ENCODE assay signal across 17 mouse cellular contexts in the genomic region with DNA sequence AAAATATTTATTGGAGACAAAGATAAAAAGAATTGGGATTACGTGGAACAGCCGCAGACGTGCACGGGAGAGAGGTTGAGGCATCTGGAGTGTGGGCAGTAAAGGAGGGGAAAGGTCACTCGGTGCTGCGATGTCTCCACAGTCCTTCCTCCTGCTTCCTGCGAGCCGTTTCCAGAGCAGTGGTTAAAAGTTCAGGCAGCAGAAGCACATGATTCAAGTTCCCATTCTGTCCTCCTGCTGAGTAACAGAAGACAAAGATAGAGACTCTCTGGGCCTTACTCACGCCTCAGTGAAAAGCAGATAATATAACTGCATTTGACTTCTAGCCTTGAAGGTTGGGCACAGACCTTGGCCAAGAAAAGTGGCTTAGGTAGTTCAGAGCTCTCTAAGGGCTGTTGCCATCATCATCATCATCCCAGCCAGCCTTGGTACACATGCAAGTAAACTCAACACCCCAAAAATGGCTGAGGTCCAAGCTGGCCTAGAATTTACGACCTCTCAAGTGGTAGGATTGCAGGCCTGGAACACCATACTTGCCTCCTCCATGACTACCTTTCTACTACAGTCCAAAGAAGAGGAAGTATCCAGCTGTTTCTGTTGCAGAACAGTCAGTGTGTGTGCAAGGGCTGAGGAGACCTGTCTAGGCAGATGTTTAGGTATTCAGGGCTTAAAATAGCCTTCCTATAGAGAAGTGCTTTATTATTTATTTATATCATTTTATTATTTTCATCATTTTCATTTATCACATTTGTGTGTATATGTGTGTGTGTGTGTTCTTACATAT.
DNase-seq lines count a peak whose midpoint lies in the region; ATAC-seq lines count a peak whose summit lies in the region.
"Had no signal": no experiment of that assay in that cellular context is flagged by ENCODE, and none has a peak within 500 bp of the region (broad histone marks: within the 10 kb centered on the region; RNA-seq: fewer than 3 reads in every experiment).

No protein-coding gene starts in this region.

- no peak overlapping the region for H3K27ac ChIP-seq in intestine, embryonic 16.5 days (ENCODE audit: low read length)
- no peak overlapping the region for H3K27ac ChIP-seq in intestine, embryonic 15.5 days
- no peak overlapping the region for H3K27ac ChIP-seq in midbrain, embryonic 11.5 days (ENCODE audit: low read depth, low read length)
- no peak overlapping the region for H3K27ac ChIP-seq in midbrain, embryonic 13.5 days
- peak overlapping the region; percentile 23; the same call in 1 of the 2 replicates for H3K27ac ChIP-seq in limb, embryonic 13.5 days
- no peak overlapping the region for H3K27ac ChIP-seq in forebrain, embryonic 11.5 days (ENCODE audit: low read depth, low read length)
- H3K27ac ChIP-seq: gastrocnemius, adult 2 months; heart, adult 2 months; liver, embryonic 13.5 days; stomach, embryonic 15.5 days had no signal

- peak; percentile 36; the same call in 1 of the 2 replicates for ATAC-seq in intestine, embryonic 16.5 days
- no peak for ATAC-seq in intestine, embryonic 15.5 days
- ATAC-seq in midbrain, embryonic 11.5 days (ENCODE audit: low FRiP score) = no peak
- ATAC-seq in midbrain, embryonic 13.5 days = no peak
- no peak for ATAC-seq in limb, embryonic 13.5 days (ENCODE audit: low FRiP score, low read depth)
- ATAC-seq in forebrain, embryonic 11.5 days (replicated peaks; ENCODE audit: low FRiP score) = no peak
- ATAC-seq: forebrain, embryonic 16.5 days; inflammation-experienced regulatory T-cells, adult 6 months had no signal

- no peaks in the 10 kb centered on the region for H3K9me3 ChIP-seq in intestine, embryonic 16.5 days (ENCODE audit: control insufficient read depth, low read length)
- no peaks in the 10 kb centered on the region for H3K9me3 ChIP-seq in intestine, embryonic 15.5 days
- no peaks in the 10 kb centered on the region for H3K9me3 ChIP-seq in midbrain, embryonic 11.5 days (ENCODE audit: control insufficient read depth, low read length)
- H3K9me3 ChIP-seq in midbrain, embryonic 13.5 days = no peaks in the 10 kb centered on the region
- H3K9me3 ChIP-seq in limb, embryonic 13.5 days = no peaks in the 10 kb centered on the region
- H3K9me3 ChIP-seq in forebrain, embryonic 11.5 days (ENCODE audit: control insufficient read depth, low read length) = no peaks in the 10 kb centered on the region
- H3K9me3 ChIP-seq: liver, embryonic 13.5 days; stomach, embryonic 15.5 days had no signal

- 45% methylated on average over 10 of the region's 10 CpGs for WGBS in intestine, embryonic 16.5 days
- WGBS in intestine, embryonic 15.5 days = 37% methylated on average over 10 of the region's 10 CpGs
- WGBS in midbrain, embryonic 11.5 days = 70% methylated on average over 10 of the region's 10 CpGs
- 71% methylated on average over 10 of the region's 10 CpGs for WGBS in midbrain, embryonic 13.5 days
- 27% methylated on average over 10 of the region's 10 CpGs for WGBS in limb, embryonic 13.5 days
- 67% methylated on average over 10 of the region's 10 CpGs for WGBS in forebrain, embryonic 11.5 days

- H3K4me3 ChIP-seq in intestine, embryonic 16.5 days (ENCODE audit: low read length) = no peak overlapping the region
- H3K4me3 ChIP-seq in intestine, embryonic 15.5 days (replicated peaks) = no peak overlapping the region
- no peak overlapping the region for H3K4me3 ChIP-seq in midbrain, embryonic 11.5 days (ENCODE audit: low read depth, low read length)
- H3K4me3 ChIP-seq in midbrain, embryonic 13.5 days (replicated peaks) = no peak overlapping the region
- no peak overlapping the region for H3K4me3 ChIP-seq in limb, embryonic 13.5 days
- no peak overlapping the region for H3K4me3 ChIP-seq in forebrain, embryonic 11.5 days (ENCODE audit: low read depth, low read length)
- H3K4me3 ChIP-seq: gastrocnemius, adult 2 months; heart, adult 2 months; liver, embryonic 13.5 days; stomach, embryonic 15.5 days had no signal

- DNase-seq in midbrain, embryonic 11.5 days (ENCODE audit: low spot score, missing footprints) = peak; percentile 28
- peak; percentile 36 for DNase-seq in yolk sac, embryonic 10.5 days (ENCODE audit: low spot score)
- no peak for DNase-seq in kidney, adult 8-10 months
- no peak for DNase-seq in forebrain, embryonic 11.5 days (ENCODE audit: low spot score)
- DNase-seq: cerebellum, adult 11 months; cerebellum, postnatal 36 days; gastrocnemius, adult 2 months; liver, embryonic 13.5 days; thymus, adult 2 months had no signal

- no peak overlapping the region for H3K4me2 ChIP-seq in intestine, embryonic 16.5 days (ENCODE audit: low read depth, low read length)
- H3K4me2 ChIP-seq in intestine, embryonic 15.5 days (replicated peaks) = no peak overlapping the region
- H3K4me2 ChIP-seq in midbrain, embryonic 11.5 days = no peak overlapping the region
- no peak overlapping the region for H3K4me2 ChIP-seq in midbrain, embryonic 13.5 days (replicated peaks)
- H3K4me2 ChIP-seq in limb, embryonic 13.5 days (replicated peaks) = no peak overlapping the region
- no peak overlapping the region for H3K4me2 ChIP-seq in forebrain, embryonic 11.5 days (ENCODE audit: low read depth, low read length, severe bottlenecking)
- H3K4me2 ChIP-seq: liver, embryonic 13.5 days; stomach, embryonic 15.5 days had no signal

- no peaks in the 10 kb centered on the region for H3K36me3 ChIP-seq in intestine, embryonic 16.5 days (ENCODE audit: control insufficient read depth, insufficient read depth, low read length)
- H3K36me3 ChIP-seq in intestine, embryonic 15.5 days = no peaks in the 10 kb centered on the region
- H3K36me3 ChIP-seq in midbrain, embryonic 11.5 days (ENCODE audit: control insufficient read depth, insufficient read depth, low read length) = no peaks in the 10 kb centered on the region
- H3K36me3 ChIP-seq in midbrain, embryonic 13.5 days = no peaks in the 10 kb centered on the region
- H3K36me3 ChIP-seq in limb, embryonic 13.5 days = no peaks in the 10 kb centered on the region
- H3K36me3 ChIP-seq in forebrain, embryonic 11.5 days (ENCODE audit: control insufficient read depth, insufficient read depth, low read length) = no peaks in the 10 kb centered on the region
- H3K36me3 ChIP-seq: liver, embryonic 13.5 days; stomach, embryonic 15.5 days had no signal

- no peaks in the 10 kb centered on the region for H3K27me3 ChIP-seq in intestine, embryonic 16.5 days (replicated peaks; ENCODE audit: control insufficient read depth, insufficient read depth, low read length)
- H3K27me3 ChIP-seq in intestine, embryonic 15.5 days (replicated peaks) = peaks cover 5% of the 10 kb centered on the region; the same call in 1 of the 2 replicates
- peaks cover 31% of the 10 kb centered on the region for H3K27me3 ChIP-seq in midbrain, embryonic 11.5 days (ENCODE audit: control insufficient read depth, insufficient read depth, low read length)
- peaks cover 86% of the 10 kb centered on the region for H3K27me3 ChIP-seq in midbrain, embryonic 13.5 days
- 0 out of 2 replicates have a peak, but pooled peaks cover 7% of the 10 kb centered on the region for H3K27me3 ChIP-seq in limb, embryonic 13.5 days
- H3K27me3 ChIP-seq in forebrain, embryonic 11.5 days (ENCODE audit: control insufficient read depth, insufficient read depth, low read length) = peaks cover 9% of the 10 kb centered on the region

- H3K4me1 ChIP-seq in intestine, embryonic 16.5 days (ENCODE audit: control insufficient read depth, insufficient read depth, low read length) = 0 out of 2 replicates have a peak, but pooled peaks cover 3% of the 10 kb centered on the region
- peaks cover 5% of the 10 kb centered on the region; the same call in 1 of the 2 replicates for H3K4me1 ChIP-seq in intestine, embryonic 15.5 days (replicated peaks)
- H3K4me1 ChIP-seq in midbrain, embryonic 11.5 days (ENCODE audit: control insufficient read depth, insufficient read depth, low read length) = no peaks in the 10 kb centered on the region
- H3K4me1 ChIP-seq in midbrain, embryonic 13.5 days (replicated peaks) = 0 out of 2 replicates have a peak, but pooled peaks cover 3% of the 10 kb centered on the region
- peaks cover 34% of the 10 kb centered on the region for H3K4me1 ChIP-seq in limb, embryonic 13.5 days
- H3K4me1 ChIP-seq in forebrain, embryonic 11.5 days (replicated peaks; ENCODE audit: control insufficient read depth, insufficient read depth, low read length) = no peaks in the 10 kb centered on the region
- H3K4me1 ChIP-seq: liver, embryonic 13.5 days; stomach, embryonic 15.5 days had no signal

- H3K9ac ChIP-seq in intestine, embryonic 16.5 days (ENCODE audit: low read depth, low read length) = no peak overlapping the region
- H3K9ac ChIP-seq in intestine, embryonic 15.5 days = no peak overlapping the region
- H3K9ac ChIP-seq in midbrain, embryonic 11.5 days (ENCODE audit: low read length) = no peak overlapping the region
- H3K9ac ChIP-seq in midbrain, embryonic 13.5 days (replicated peaks) = no peak overlapping the region
- H3K9ac ChIP-seq in limb, embryonic 13.5 days = no peak overlapping the region
- no peak overlapping the region for H3K9ac ChIP-seq in forebrain, embryonic 11.5 days (ENCODE audit: low read length)
- H3K9ac ChIP-seq: liver, embryonic 13.5 days; stomach, embryonic 15.5 days had no signal

Comparison
In these comparisons a context has a peak if more than half of its experiments do, and no peak if none do; other contexts are left out.
1. DNase-seq: peak in midbrain, embryonic 11.5 days (single experiment) and yolk sac, embryonic 10.5 days (single experiment); none in kidney, adult 8-10 months (0 of 2) and forebrain, embryonic 11.5 days (single experiment).